Mouse (Mus musculus): Measurements from ENCODE around the gene Mafb.

Mafb gene

DNA sequence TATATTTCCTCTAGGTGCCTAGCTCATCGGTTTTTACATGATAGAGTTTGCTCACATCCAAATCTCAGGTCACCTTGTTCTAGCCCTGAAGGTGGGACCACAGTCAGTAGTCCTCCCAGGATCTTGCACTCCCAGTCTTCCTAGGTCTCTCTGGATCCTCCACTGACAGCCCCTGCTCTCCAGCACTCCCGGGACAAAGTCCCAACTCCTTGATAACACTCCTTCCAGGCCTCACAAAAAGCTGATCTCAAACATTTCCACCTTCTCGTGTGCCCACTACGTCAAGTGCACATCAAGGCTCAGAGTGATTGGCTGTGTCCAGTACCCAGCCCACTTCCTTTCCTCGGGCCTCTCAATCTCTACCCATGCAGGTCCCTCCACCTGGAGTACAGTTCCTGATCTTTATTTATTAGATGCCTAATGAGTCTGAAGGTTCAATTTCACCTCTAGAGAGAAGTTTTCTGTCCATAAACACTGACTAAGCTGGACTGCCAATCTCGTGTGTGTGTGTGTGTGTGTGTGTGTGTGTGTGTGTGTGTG is 41.7 kb downstream of the Mafb start:
- DNase-seq, result no peak

DNA sequence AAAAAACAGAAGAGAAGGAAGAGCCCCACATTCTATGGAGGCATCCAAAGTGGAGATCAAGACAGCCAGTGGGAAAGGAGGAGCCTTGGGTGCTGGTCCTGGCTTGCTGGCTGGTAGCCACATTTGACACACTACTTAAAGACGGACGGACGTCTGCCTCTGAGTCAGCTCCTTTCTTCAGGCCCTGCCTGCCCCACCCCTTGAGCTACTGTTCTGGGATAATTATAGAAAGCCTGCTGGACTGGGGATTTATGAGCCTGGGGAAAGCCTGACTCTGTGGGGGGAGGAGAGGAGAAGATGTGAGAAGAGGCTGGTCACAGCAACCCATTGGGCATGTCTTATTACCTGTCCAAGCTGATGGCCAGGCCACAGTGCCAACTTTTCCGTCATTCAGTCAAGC is 45.0 kb downstream of the Mafb start:
- DNase-seq, result peak; percentile 24

DNA sequence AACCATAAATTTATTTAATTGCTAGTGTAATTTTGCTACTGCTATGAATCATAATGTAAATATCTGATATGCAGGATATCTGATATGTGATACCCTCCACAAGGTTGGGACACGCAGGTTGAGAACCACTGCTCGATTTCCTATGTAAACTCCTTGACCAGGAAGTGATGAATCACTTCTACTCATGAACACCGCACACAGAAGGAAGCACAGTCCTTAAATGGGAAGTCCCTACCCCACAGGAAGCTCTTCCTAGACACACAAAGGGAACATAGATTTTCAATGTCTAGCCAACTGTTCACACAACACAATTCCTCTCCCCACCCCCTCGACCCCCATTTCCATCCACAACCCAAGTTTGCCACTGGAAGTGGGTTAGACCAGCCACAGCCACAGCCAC is 48.6 kb downstream of the Mafb start:
- DNase-seq, result no peak
